Mouse (Mus musculus) CH12F3 (cell line): ENCODE data around the gene Slc44a1.

ENCODE experiments used
- in situ Hi-C: fragments of 300-500 bp; cut with MboI; formaldehyde crosslinking; loops from 2 replicates; pipeline ENCODE4 v1.14.3; 2020; ENCODE audit warnings: low sequenced_read_pairs

Gene Slc44a1

GRCm38 (mm10) chr4:53462505-53463251 is 22.5 kb downstream of the Slc44a1 start:
- in situ Hi-C loops = no loop called here

DNA sequence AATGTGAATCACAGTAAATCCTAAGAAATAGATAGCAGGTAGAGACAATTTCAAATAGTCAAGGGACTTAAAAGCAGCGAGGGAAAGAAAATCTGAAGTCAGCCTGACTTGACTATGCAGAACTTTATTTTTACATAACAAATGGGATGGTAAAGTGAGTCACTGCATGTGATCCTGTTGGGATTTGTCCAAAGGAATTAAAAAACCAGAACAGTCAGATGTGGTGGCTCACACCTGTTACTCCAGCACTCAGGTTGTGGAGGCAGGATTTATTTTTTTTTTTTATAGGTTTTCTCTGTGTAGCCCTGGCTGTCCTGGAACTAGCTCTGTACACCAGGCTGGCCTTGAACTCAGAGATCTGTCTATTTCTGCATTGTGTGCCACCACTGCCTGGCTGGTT is 25.7 kb downstream of the Slc44a1 start:
- in situ Hi-C loops = no loop called here

DNA sequence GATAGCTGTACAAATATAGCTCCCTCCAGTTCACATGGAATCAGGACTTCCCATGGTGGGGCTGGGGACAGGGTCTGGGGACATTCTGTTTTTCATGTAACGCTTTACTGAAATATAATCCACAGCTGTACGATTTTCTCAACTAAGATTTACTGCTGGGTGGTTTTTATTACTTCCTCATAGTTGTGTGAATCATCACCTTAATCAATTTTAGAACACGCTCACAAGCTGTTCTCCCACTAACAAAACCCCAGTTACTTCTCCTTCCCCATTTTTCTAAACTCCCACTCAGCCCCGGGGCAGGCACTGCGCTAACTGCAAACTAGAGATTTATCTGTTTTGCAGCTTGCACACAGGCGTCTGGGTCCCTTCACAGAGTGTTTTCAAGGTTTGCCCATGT is 28.8 kb downstream of the Slc44a1 start:
- in situ Hi-C loops = no loop called here

GRCm38 (mm10) chr4:53474109-53474508 is 33.9 kb downstream of the Slc44a1 start:
- in situ Hi-C loops = no loop called here

DNA sequence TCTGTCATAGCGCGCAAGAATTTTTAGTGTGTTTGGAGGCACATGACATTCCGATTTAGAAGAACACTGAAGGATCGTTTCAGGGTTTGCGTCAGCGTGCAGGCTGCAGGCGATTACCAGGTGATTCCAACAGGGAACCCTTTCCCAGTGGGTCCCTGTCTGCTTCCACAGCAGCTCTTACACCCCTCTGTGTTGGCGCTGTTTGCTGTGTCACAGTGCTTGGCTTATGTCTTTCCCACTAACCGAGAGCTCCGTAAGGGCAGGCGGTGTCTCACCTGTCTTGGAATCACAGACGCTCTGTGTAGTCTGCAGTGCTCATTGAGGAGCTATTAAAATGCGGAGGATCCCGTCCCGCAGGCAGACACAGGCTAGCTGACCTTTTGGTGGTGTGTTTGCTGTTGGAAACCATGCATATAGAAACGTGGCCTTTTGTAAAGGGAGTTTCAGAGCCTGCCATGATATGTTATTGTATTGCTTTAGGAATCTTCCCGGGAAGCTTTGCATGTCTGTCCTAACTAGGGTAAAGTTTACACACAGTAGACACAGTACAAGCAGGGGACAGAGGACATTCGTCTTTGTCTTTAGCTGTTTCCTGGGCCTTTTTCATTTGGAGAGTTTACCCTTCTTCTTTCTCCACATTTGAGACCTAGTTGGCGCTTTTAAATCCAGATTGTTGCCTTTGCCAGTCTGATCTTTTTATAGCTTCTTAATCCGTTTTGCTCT is 35.2 kb downstream of the Slc44a1 start:
- in situ Hi-C loops = no loop called here

DNA sequence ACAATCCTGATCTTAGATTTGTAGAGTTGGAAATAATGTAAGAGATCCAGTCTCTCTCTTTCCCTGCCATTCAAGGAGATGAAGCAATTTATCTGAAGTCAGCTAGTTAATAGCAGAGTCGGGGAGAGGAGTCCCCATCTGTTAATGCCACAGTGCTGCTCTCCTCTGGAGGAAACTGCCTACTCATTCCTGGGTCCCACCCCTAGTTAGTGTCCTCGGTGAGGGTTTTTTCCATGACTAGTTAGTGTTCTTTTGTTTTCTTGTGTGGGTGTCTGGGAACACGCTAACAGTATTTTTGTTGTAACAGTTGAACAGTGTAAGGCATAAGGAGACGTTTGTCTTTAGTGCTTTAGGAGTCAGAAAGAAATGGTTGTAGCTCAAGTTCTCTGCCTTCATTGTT is 38.4 kb downstream of the Slc44a1 start:
- in situ Hi-C loops = no loop called here

GRCm38 (mm10) chr4:53487216-53488188 is 47.3 kb downstream of the Slc44a1 start:
- in situ Hi-C loops = no loop called here

DNA sequence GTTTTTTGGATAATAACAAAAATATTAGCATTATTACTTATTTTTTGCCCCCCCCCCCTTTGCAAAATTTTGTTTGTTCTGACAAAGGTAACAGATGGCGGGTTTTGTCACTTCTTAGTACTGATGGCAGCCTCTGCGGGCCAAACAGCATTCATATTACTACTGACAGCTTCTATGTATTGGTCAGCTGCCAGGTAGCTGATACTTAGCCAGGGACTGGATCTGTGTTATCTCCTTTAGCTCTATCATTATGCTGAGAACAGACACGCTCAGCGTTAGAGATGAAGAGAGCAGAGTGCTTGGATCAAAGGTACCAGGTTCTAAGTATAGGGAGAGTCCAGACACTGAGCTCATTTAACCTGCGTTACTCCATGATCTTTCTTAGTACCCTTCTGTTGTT is 48.6 kb downstream of the Slc44a1 start:
- in situ Hi-C loops = no loop called here

- in situ Hi-C loops = no loop called here
Observed at GRCm38 (mm10) chr4:53490371-53490770, 50.2 kb downstream of the Slc44a1 start.

DNA sequence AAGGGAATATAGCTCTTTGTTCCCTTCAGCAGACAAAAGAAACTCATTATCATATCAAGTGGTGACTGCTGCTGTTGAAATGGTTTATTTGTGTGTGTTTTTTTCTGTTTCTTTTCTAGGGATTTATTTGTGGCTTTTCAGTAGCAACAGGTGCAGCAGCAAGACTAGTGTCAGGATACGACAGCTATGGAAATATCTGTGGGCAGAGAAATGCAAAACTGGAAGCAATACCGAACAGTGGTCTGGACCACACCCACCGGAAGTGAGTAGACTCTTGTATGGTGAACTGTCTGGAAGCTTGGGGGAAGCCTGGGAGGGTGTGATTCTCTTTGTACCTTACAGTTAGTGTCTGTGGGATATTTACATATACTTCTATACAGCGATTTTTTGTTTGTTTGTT is 51.1 kb downstream of the Slc44a1 start:
- in situ Hi-C loops = no loop called here

GRCm38 (mm10) chr4:53495646-53496045 is 55.4 kb downstream of the Slc44a1 start:
- in situ Hi-C loops = no loop called here

GRCm38 (mm10) chr4:53502764-53503163 is 62.6 kb downstream of the Slc44a1 start:
- in situ Hi-C loops = no loop called here

DNA sequence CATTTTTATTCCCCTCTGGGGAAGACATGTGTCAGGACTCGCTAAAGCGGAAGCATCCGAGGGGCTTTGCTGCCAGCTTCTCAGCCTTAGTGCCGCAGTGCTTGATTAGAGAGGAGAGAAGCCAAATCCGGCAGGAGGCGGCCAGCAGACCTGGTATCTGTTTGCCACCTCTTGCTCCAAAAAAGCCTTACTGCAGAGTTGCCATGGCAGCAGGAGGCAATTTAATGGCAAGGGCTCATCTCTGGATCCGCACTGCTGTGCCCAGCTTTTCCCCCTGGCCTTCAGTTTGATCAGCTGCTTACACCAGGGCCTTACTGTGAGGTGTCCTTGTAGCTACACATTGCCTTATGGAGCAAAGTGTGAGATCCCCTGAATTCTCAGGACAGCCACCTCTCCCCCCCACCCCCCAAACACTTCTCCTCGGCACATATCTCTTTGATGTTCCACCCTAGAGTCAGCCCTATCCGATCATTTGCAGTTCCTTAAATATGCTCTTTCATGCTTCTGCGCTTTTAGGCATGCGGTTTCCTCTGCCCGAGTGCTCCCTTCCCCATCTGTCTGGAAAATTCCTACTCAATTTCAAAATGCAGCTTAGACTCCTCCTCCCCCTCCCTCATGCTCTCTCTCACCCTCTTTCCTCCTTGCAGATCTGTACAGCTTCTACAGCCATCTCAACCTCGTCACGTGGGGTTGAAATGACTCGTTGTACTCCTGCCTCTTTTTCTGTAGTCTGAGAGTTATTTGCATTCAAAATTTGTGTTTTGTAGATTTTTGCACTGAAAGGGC is 72.1 kb downstream of the Slc44a1 start:
- in situ Hi-C loops = no loop called here

DNA sequence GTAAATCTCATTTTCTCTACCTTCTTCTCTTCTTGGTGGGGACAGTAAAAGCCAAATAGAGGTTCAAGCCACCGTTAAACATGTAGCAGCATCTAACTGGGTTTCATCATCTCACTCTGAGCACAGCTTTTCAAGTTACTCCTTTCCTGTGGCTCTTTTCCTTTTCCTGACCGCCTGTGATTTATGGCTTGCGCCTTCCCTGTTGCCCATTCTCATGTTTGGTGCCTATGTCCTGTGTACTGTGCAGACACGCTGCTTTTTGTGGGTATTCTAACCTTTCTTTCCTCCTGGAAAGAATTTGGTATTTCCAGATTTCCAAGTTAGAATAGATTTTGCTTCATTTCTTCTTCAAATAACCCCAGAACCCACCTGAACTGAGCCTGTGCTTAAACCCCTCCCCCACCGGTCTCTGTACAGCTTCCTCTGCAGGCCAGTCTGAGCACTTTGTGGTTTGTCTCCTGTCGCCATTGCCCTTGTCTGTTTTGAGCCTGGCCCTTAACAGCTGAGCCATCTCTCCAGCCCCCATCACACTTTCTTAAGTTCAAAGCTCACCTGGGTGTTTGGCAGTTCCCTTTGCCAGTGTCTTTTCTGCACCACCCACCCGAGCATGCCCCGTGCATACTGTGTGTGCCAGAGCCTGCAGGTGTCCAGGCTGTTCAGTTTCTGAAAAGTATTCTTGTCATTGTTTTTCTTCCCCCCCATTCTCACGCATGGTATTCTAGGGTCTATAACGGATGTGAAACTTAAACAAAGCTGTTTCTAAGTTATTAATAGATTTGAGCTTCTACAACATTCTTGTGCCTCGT is 73.3 kb downstream of the Slc44a1 start:
- in situ Hi-C loops = no loop called here

DNA sequence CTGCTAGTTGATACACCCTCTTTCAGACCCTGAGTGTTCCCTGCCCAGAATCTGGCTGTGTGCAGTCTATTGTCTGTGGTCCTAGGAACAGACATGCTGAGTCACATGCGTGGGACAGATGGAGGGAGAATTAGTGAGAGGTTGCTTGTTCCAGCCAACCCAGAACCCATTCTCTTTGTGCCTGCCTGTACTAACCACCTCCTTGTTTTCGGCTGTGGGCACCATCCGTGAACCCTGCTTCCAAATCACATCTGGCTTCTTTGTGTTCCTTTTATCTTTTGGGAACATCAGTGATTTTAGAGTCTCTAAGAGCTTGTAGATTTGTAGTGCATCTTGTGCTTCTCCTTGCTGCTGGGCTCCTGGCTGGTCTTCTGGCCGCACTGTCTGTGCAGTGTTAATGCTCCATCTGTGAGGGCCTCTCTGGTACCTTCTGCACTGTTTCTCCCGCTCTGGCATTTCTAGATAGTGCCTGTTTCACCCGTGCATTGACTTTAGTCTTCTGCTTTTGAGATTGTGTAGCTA is 75.9 kb downstream of the Slc44a1 start:
- in situ Hi-C loops = no loop called here

GRCm38 (mm10) chr4:53519429-53519828 is 79.2 kb downstream of the Slc44a1 start:
- in situ Hi-C loops = no loop called here

GRCm38 (mm10) chr4:53521028-53521427 is 80.8 kb downstream of the Slc44a1 start:
- in situ Hi-C loops = no loop called here

DNA sequence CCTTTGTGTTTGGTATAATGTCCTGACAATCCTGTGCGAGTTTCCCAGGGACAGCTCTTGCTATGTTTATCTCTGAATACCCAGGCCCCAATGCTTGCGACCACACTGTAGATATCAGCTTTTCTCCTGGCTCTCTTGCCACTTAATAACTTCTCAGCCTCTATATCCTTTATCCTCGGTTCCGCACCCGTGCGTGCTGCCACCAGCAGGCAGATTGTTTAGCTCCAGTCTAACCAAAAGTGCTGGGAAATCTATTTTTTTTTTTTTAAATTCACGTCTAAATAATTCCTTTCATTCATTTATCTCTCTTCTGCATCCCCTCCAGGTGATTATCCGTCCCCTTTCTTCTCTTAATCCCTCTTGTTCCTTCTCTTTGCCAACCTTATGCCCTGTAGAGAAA is 82.4 kb downstream of the Slc44a1 start:
- in situ Hi-C loops = no loop called here

DNA sequence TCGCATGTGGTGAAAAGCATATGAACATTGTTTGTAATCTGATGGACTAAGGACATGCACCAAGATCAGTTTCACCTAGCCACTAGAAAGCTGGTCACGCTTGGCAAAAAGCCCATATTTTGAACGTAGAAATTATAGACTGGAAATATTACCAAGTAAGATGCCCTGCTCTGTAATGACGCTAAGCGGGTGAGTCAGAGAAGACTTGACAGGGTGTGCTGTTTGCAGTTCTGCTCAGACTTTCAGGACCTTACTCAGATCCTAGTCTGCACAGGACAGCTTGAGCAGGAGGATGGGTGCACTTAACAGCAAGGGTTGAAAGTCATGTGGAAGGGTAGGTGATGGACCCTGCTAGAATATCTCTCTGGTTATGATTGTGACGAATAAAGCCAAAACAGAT is 85.3 kb downstream of the Slc44a1 start:
- in situ Hi-C loops = no loop called here
